Mouse (Mus musculus) kidney, adult 2 months (tissue): ENCODE measurements at regions not wholly inside any gene's neighbourhood (a gene's known extent, or its start where the extent isn't known, plus 50 kb on each side); places are given as distances from the start of the nearest gene placed in this dataset.

ENCODE experiments used
- DNase-seq: peaks from one replicate; pipeline ENCODE4 v3.0.0; 2021
- H3K27ac ChIP-seq: fragments of 200-500 bp; 2 replicates; pipeline ENCODE4 v1.5.1; 2012; ENCODE audit warnings: low read depth, low read length, control low read depth, inconsistent platforms; ENCODE audit not compliant: insufficient read depth
- H3K27me3 ChIP-seq: fragments of 200-500 bp; replicated peaks from 2 replicates; pipeline ENCODE4 v1.6.1; 2012; ENCODE audit warnings: mild to moderate bottlenecking, moderate library complexity, low read length, inconsistent platforms; ENCODE audit not compliant: control insufficient read depth, insufficient read depth
- H3K36me3 ChIP-seq: fragments of 200-500 bp; 2 replicates; pipeline ENCODE4 v1.6.1; 2012; ENCODE audit warnings: mild to moderate bottlenecking, moderate library complexity, low read length, inconsistent platforms; ENCODE audit not compliant: control insufficient read depth, insufficient read depth
- H3K4me1 ChIP-seq: fragments of 200-500 bp; 2 replicates; pipeline ENCODE4 v1.6.1; 2011; ENCODE audit warnings: low read length; ENCODE audit not compliant: control insufficient read depth, insufficient read depth
- H3K4me3 ChIP-seq: fragments of 200-500 bp; 2 replicates; pipeline ENCODE4 v1.5.1; 2011; ENCODE audit warnings: mild to moderate bottlenecking, low read depth, low read length, control low read depth; ENCODE audit not compliant: insufficient read depth
- CTCF ChIP-seq: fragments of 200-500 bp; conservative IDR thresholded peaks from 2 replicates; pipeline ENCODE4 v1.5.1; 2011; ENCODE audit warnings: low read depth, mild to moderate bottlenecking, control low read depth, low read length, moderate library complexity, mixed read lengths; ENCODE audit not compliant: insufficient read depth, insufficient read length
- POLR2A ChIP-seq: fragments of 200-500 bp; IDR thresholded peaks from one replicate; pipeline ENCODE4 v1.6.1; 2011; ENCODE audit warnings: low read depth, low read length, control low read depth
- WGBS: fragments of 180-500 bp; shearing (Covaris S2); methylation state at CpG from one replicate; pipeline ENCODE4 v1.1.7; 2018; 5-methylcytosine and 5-hydroxymethylcytosine counted together

- Histone ChIP-seq H3K27ac (no peak overlapping the region), H3K27me3 (no peaks in the 10 kb centered on the region), H3K4me3 (no peak overlapping the region), H3K4me1 (no peaks in the 10 kb centered on the region), H3K36me3 (no peaks in the 10 kb centered on the region)
- no peak for TF ChIP-seq POLR2A
- TF ChIP-seq CTCF, result no peak
- DNase-seq, result peak; percentile 15
- 85% methylated on average over 18 of the region's 18 CpGs for WGBS
Observed at GRCm38 (mm10) chr9:61222212-61223003, 149.8 kb upstream of the Tle3 start.

GRCm38 (mm10) chr9:61225020-61225652 lies 147.0 kb upstream of the Tle3 start:
- 89% methylated on average over 4 of the region's 4 CpGs for WGBS
- Histone ChIP-seq H3K27me3 (no peaks in the 10 kb centered on the region), H3K27ac (no peak overlapping the region), H3K36me3 (no peaks in the 10 kb centered on the region), H3K4me3 (no peak overlapping the region), H3K4me1 (peaks cover 3% of the 10 kb centered on the region; the same call in 1 of the 2 replicates)
- no peak for DNase-seq
- TF ChIP-seq CTCF, result no peak

- TF ChIP-seq CTCF (no peak), POLR2A (no peak)
- Histone ChIP-seq H3K27ac (no peak overlapping the region), H3K27me3 (no peaks in the 10 kb centered on the region), H3K36me3 (no peaks in the 10 kb centered on the region), H3K4me3 (no peak overlapping the region), H3K4me1 (peaks cover 3% of the 10 kb centered on the region; the same call in 1 of the 2 replicates)
- WGBS, result 81% methylated on average over 1 of the region's 1 CpGs
- no peak for DNase-seq
Observed at GRCm38 (mm10) chr9:61225882-61226281, 146.3 kb upstream of the Tle3 start.

- 90% methylated on average over 12 of the region's 12 CpGs for WGBS
- TF ChIP-seq POLR2A (no peak), CTCF (0 out of 2 replicates have a peak, but pooled peaks have one; percentile 17)
- no peaks in the 10 kb centered on the region for H3K27me3 ChIP-seq
- H3K4me3 ChIP-seq, result no peak overlapping the region
- H3K36me3 ChIP-seq, result no peaks in the 10 kb centered on the region
- DNase-seq, result no peak
- no peak overlapping the region for H3K27ac ChIP-seq
- H3K4me1 ChIP-seq, result peaks cover 3% of the 10 kb centered on the region; the same call in 1 of the 2 replicates
Observed at GRCm38 (mm10) chr9:61226596-61227384, 145.4 kb upstream of the Tle3 start.

GRCm38 (mm10) chr9:61227492-61228229 lies 144.5 kb upstream of the Tle3 start:
- no peak for TF ChIP-seq POLR2A
- TF ChIP-seq CTCF, result no peak
- peaks cover 3% of the 10 kb centered on the region; the same call in 1 of the 2 replicates for H3K4me1 ChIP-seq
- WGBS, result 29% methylated on average over 19 of the region's 19 CpGs
- H3K27me3 ChIP-seq, result no peaks in the 10 kb centered on the region
- no peak overlapping the region for H3K4me3 ChIP-seq
- no peaks in the 10 kb centered on the region for H3K36me3 ChIP-seq
- DNase-seq, result no peak
- H3K27ac ChIP-seq, result no peak overlapping the region

- Histone ChIP-seq H3K27ac (0 out of 2 replicates have a peak overlapping the region, but pooled peaks have one; percentile 32), H3K4me1 (peaks cover 3% of the 10 kb centered on the region; the same call in 1 of the 2 replicates), H3K4me3 (no peak overlapping the region), H3K36me3 (no peaks in the 10 kb centered on the region), H3K27me3 (no peaks in the 10 kb centered on the region)
- 32% methylated on average over 6 of the region's 6 CpGs for WGBS
- DNase-seq, result peak; percentile 67
- TF ChIP-seq POLR2A, result no peak
- no peak for TF ChIP-seq CTCF
Observed at GRCm38 (mm10) chr9:61228230-61228631, 143.9 kb upstream of the Tle3 start.

GRCm38 (mm10) chr9:61230306-61230705 lies 141.9 kb upstream of the Tle3 start:
- H3K27ac ChIP-seq, result no peak overlapping the region
- no peaks in the 10 kb centered on the region for H3K36me3 ChIP-seq
- no peak for TF ChIP-seq CTCF
- no peak for TF ChIP-seq POLR2A
- no peak overlapping the region for H3K4me3 ChIP-seq
- H3K4me1 ChIP-seq, result peaks cover 3% of the 10 kb centered on the region; the same call in 1 of the 2 replicates
- no peaks in the 10 kb centered on the region for H3K27me3 ChIP-seq
- WGBS, result 92% methylated on average over 4 of the region's 4 CpGs
- no peak for DNase-seq
